Mouse (Mus musculus): ENCODE measurements at regions not wholly inside any gene's neighbourhood (a gene's known extent, or its start where the extent isn't known, plus 50 kb on each side); places are given as distances from the start of the nearest gene placed in this dataset.

DNA sequence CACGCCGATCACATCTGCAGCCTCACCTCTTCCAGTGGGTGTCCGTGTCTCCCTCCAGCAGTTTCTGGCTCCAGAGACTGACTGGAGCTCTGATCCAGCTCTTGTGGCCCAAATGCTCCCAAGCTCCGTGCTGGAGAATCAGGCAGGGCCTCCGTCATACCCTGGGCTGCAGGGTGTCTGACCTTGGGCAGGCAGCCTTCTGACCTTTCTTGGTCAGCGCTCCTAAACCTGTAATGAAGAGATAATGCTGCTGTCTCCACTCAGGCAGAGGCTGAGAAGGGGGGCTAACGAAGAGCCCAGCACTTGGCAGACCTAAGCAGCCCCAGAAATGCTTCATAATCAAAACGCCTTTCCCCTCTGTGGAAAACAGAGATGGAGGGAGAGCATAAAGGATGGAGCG lies 89.9 kb upstream of the Mef2a start:
- no peak for DNase-seq (ENCODE audit: low spot score in 2 of 2)

DNA sequence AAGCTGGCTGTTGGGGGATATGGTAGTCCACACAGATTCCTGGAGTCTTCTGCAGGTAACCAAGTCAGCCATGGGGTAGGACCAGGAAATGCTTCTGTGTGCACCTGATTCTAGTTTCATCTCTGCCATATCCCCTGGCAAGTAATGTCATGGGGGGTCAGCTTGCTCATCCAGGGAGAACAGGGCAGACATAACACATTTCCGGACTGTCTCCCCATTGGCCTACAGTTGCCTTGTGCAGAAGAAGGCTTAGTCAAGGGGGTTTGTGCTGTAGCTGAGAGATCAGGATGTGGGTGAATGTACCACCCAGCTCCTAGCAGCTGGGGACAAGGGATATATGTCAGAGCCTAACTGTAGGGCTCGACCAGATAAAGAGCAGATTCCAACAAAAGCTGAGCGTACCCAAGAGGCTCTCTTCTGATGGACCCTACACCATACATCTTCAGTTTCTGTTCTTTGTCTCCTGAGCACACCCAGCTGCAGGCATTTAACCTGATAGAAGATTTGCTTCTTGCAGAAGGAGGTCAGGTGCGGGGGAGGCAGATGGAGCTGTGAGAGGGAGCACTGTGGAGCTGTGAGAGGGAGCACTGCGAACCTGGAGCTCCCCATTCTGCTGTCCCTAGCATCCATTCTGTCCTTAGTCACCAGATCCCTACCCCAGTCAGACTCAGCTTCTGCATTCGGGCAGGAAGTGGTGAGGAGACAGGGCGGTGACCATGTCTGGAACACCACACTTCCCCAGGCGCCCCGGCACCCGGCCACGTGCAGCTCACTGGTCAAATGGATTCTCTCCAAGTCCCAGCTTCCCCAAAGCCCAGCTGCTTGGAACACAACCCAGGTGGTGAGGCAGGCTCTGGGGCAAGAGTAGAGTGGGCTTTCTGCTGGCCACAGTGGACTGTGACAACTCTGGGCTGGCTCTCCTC lies 88.9 kb upstream of the Mef2a start:
- DNase-seq (ENCODE audit: low spot score in 2 of 2): peak; percentile 62 to 77

DNA sequence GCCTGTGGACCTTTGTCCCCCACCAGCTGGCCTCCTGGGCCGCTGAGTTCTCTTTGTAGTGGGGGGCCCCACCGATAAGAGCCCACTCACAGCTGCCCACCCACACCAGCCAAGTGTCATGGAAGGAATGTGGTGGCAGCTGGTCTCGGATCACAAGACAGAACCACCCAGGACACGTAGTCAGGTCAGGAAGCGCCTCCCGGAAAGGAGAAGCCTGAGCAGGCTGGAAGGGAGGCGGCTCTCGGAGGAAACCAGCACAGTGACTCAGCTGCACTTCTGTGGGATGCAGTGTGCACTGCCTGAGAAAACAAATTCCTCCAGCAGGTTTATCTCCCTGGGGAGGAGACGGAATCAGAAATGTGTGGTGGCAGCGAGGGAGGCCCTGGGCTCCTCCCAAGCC lies 87.2 kb upstream of the Mef2a start:
- peak in 1 of 2 experiments; percentile 26 for DNase-seq (ENCODE audit: low spot score in 2 of 2)

DNA sequence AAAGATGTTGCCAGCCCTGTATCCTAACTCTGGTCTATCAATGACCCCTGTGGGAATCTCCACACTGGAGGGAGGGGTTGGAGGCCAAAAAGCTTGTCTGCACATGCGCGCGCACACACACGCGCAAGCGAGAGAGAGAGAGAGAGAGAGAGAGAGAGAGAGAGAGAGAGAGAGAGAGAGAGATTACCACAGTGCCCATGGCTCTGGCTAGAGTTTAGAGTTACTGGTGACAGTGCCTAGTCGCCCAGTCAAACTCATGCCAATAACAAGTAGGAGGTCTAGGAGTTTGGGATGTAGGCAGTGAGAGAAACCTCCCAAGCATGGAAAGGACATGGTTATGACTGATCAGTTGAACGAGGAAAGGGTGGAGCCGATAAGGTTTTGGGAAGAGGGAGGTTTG lies 86.6 kb upstream of the Mef2a start:
- DNase-seq (ENCODE audit: low spot score in 2 of 2): no peak

DNA sequence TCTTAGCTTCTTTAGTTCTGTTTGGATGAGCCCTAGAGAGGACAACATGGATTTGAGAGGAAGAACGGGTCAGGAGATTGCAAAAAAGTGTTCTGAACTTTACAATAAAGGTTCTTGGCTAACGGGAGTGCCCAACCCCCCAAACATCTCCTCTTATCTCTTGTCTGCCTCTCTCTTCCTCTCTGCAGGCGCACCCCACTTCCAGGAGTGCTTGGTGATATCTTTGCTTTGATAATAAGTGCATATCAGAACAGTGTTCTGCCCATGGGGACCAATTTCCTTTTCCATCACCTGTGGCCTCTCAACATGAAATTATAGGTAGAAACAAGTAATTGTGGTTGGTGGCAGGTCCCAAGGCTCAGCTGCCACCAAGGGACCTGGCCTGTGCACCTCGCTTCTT lies 86.0 kb upstream of the Mef2a start:
- no peak for DNase-seq (ENCODE audit: low spot score in 2 of 2)

DNA sequence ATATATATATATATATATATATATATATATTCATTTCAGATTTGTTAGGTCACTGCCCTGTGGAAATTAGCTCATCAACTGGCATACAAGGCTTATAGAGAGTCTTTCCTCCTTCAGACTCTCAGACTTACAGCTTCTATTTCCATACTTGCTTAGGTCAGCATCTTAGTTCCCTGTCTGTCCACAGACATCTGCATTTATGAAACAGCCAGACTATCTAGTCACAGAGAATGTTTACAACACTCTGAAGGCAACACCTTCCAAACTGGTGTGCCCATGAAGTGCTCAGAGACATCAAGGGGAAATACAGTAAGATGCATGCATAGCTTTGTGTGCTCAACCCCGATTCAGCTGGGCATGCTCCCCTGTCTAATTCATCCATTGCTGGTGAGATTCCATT lies 85.2 kb upstream of the Mef2a start:
- DNase-seq (ENCODE audit: low spot score in 2 of 2): no peak

DNA sequence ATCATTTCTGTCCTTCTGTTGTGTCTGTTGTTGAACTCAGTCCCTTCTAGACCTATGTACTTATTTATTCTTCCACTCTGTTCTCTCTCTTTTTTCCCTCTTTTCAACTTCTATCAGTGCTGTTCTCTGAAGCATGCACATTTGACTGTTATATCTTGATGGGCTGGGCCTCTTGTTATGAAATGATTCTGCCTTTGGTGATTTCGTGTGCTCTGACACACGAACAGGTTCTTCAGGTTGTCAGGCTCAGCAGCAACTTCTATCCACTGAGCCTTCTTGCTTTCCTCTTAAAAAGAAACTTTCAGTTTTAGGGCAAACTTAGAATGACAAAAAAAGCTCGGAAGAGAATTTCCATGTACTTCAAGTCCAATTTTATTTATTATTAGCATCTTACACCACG lies 83.4 kb upstream of the Mef2a start:
- no peak for DNase-seq (ENCODE audit: low spot score in 2 of 2)

DNA sequence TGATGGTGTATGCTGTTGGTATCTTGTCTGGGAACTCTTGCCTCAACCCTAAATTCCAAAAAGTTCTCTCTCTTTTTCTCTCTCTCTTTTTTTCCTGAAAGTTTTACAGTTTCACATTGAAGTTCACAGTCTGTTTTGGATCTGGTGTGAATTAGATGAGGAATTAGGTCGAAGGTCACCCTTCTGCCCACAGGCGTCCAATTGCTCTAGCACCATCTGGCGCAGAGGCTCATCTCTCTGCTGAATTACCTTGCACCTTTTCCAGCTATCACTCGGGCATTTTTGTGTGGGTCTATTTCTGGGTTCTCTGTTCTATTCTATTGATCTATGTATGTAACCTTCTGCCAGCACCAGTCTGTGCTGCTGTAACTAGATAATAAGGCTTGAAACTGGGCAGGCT lies 81.8 kb upstream of the Mef2a start:
- DNase-seq (ENCODE audit: low spot score in 2 of 2): no peak

DNA sequence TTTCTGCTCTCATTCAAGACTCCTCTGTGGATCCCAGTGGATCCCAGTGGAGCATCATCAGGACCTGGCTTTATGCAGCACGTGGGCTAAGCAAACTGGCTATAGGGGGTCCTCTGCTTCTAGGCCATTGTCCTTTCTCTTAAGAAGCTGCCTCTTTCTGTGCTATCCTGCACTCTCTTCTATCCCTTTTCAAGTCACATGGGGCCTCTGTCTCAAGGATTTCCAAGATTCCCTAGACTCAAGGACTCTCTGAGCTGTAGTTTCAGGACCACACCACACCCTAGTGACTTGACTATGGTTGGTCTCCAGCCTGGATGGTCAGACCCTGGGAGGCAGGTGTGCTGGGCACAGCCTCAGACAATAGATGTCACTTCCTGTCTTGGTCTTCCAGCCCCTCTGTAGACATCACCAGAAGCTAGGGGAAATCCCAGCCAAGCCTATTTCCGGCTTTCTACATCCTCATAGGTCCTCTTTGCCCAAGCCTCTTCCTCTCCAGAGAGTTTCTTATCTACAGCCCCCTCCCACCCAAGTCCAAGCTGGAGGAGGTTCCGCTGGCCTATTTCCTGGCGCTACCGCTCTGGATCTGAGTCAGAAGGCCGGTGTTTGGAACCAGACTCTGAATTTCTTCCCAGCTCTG lies 78.6 kb upstream of the Mef2a start:
- DNase-seq (ENCODE audit: low spot score in 2 of 2): no peak

DNA sequence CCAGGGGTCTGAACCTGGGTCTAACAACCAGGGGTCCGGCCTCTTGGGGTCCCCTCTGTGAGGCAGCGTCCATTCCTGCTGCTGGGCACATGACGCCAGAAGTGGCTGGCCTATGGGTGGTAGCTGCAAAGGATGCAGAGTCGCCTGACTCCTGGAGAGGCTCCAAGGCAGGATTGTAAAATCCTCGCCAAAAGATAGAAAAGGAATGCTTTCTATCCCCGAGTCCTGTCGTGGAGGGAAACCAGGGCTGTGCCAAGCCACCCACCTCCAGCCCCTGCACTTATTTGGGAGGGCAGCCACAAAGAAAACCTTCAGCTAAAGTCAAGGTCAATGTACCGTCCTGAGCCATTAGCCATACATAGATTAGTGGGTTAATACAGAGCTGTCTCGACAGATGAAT lies 73.9 kb upstream of the Mef2a start:
- no peak for DNase-seq (ENCODE audit: low spot score in 2 of 2)

DNA sequence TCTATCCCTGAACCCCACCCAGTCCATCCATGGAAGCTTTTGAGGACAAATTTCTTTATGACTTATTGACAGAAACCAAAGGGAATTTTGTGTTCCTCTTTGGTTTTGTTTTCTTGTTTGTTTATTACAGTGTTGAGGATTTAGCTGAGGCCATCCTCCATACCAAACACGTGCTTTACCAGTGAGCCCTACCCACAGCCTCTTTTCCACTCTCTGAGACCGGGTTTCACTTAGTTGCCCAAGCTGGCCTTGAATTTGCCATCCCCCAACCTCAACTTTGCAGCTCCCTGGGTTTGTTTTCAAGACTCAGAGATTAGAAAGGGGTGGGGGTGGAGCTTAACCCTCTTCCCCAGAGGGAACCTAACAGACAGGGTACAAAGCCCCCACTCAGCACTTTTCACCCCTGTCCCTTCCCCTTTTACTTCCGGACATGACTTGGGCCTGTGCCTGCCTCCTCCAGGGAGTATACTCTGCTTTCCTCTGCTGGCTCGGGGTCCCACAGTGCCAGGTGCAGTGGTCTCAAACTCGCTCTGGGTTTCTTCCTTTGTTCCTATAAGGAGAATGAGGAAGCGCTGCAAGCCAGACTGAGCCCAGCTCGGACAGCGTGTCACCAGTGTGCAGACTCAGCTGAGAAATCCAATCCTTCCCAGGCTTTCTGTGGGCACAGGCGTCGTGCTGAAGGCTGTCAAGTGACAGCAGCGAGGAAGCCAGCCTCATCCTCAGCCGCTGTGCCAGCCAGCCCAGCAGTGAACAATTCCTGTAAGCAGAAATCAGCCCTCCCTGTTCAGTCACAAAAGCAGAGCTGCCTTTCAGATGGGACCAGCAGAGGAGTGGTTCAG lies 72.8 kb upstream of the Mef2a start:
- peak; percentile 30 to 65 for DNase-seq (ENCODE audit: low spot score in 2 of 2)

DNA sequence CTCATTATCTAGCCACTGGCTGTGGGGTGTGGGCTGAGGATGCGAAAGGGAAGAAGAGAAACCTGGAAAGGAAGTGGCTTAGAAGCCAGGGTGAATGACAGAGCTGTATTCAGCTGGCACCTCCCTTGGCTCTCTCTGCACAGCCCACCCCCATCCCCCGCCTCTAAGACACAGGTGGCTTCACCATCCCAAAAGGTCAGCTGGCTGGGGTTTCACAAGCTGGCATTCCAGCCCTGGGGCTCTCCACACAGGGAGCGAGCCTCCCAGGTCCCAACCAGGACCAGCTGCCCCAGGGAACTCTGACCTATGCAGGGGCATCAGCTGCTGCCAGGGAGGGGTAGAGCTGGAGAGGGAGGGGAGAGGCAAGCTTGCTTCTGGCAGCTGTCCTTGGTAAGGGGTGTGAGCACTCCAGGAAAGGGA lies 71.9 kb upstream of the Mef2a start:
- no peak for DNase-seq (ENCODE audit: low spot score in 2 of 2)

DNA sequence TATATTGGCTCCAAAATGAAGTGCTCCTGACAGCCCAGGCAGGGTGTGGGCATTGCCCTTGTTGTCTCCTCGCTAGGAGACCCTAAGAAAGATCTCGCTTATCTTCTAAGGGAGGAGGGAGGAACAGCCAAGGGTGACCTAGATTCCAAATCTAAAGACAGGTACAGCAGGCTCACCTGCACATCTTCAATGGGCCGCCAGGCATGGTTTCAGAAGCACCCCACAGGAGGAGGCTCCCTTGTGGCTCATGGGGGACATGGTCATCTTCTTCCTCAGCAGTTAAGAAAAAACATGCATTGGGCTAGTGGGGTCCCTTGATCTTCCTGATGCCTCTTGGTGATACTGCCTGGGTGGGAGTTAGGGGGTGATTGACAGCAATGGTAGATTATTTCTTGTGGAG lies 71.0 kb upstream of the Mef2a start:
- DNase-seq (ENCODE audit: low spot score in 2 of 2): no peak

DNA sequence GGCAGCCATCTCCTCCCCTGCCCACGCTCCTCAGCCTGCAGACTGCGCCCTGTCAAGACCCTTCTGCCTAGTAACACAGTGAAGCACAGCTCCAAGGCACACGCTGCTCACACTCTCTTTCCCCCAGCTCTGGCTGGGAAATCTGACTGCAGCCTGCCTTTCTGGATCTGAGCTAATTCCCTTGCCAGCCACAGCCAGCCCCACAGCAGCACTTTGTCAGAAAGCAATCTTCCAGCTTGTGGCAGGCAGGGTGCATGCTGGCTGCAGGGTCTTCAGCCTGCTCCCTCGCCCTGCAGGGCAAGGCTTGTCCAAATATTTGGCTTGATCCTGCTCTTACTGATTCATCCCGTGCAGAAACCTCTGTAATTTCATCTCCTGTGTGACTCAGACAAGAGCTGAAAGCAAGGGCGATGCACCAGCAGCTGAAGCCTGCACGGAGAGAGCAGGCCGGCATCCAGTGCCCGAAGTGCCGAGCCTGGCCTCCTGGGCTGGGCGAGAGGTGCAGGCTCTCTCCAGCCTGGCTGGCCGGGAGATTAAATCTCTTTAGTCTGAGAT lies 70.4 kb upstream of the Mef2a start:
- DNase-seq (ENCODE audit: low spot score in 2 of 2): peak in 1 of 2 experiments; percentile 51

DNA sequence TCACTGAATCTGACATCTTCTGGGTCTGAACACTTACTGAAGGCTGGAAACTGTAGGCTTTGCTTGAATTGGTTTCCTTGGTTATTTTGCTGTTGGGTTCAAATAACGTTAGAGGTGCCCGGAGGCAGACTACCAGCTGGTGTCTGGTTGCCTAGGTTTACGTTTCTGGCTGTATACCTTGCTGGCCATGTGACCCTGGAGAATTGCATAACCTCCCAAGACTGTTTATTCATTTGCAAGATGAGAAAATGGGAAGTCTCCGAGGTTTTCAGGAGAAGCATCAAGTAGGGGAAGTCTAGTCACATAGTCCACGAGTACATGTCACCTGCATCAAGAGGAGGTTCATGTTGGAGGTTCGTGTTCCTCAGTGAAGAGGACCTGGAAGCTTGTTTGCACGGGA lies 69.6 kb upstream of the Mef2a start:
- no peak for DNase-seq (ENCODE audit: low spot score in 2 of 2)

DNA sequence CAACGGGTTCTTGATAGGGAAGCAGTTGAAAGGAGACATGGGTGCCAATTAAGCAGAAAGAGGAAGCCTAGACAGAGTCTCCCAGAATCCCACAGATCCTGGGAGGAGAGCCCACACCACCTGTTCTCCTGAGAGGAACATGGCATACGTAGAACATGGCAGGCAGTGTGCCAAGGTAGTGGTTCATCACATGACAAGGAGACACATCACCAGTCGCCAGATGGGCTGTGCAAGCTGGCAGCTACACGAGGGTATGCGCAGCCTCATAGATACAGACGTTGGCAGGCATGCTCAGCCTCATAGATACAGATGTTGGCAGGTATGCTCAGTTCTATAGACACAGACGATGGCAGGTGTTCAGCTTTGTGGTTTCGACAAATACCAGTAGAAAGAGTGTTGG lies 68.1 kb upstream of the Mef2a start:
- peak; percentile 38 to 67 for DNase-seq (ENCODE audit: low spot score in 2 of 2)

DNA sequence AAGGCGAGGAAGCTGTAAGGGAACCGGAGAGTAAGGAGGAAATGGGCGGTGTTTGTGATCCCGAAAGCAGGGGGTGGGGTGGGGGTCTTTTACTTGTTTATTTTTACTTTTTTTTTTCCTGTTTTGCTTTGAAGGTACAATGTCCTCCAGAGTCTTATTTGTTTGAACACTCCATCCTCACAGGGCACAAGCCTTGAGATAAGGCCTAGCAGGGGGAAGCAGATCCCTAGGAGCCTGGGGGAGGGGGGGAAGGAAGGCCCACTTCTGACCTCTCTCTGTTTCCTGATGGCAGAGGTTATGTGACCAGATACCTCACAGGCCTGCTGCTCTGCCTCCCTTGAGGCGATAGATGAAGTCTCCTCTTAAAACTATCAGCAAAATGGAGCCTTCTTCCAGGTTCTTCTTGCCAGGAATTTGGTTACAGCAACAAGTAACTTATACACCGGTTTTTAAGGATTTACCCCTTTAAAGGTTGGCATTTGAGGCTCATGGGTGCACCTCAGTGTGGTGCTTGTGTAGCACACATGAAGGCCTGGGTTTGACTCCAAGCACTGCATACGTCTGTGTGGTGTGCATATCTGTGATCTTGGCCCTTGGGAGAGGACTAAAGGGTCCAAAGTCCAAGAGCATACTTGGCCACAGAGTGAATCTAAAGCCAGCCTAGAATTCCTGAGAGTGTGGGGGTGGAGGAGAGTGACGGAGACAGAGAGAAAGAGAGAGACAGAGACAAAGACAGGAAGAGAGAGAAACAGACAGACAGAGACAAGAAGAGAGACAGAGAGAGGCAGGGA lies 64.8 kb upstream of the Mef2a start:
- no peak for DNase-seq (ENCODE audit: low spot score in 2 of 2)

DNA sequence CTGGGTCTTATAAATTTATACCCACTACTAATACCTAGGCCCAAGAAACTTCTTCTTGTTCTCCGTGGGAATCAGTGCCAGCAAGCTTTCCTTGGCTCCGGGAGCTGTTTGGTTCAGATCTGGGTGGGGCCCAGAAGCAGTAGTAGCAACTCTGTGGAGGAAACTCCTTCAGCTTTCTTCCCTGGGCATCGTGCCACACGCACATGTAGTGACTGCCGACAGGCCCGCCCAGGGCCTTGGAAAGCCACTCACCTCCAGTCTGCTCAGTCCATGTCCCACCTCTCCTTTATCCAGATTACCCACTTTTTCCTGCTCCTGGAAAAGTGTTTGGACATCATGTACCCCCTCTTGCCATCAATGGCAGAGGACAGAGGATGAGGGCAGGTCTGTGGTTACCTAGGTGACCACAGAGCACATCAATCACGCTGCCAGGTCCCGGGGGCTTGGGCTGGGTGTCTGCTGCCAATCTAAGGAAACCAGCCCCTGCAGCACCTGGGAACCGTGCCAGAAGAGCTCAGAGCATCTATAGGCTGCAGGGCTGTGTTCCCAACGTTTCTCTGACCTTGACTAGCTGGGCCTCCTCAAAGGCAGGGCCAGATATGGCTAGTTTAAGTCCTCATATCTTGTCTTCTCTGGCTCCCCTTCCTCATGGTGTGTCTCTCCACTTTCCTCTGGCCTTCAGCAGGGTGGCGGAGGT lies 63.1 kb upstream of the Mef2a start:
- no peak for DNase-seq (ENCODE audit: low spot score in 2 of 2)

DNA sequence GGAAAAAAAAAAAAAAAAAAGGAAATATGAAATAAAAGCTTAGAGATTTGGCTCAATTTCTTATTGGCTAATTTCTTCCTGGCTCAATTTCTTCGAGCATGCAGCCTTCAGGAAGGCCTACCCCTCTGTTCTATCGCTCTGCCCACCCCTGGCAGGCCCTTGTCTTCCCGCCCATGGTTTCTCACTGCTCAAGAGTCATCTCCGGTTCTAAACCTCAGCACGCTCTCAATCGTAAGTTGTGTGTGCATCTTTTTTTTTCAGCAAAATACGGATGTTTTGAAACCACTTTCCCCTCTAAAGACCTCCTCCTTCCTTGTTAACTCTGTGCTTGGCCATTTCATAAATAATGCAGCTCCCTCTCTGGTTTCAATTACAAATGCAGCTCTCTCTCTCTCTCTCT lies 58.3 kb upstream of the Mef2a start:
- DNase-seq (ENCODE audit: low spot score in 2 of 2): no peak

DNA sequence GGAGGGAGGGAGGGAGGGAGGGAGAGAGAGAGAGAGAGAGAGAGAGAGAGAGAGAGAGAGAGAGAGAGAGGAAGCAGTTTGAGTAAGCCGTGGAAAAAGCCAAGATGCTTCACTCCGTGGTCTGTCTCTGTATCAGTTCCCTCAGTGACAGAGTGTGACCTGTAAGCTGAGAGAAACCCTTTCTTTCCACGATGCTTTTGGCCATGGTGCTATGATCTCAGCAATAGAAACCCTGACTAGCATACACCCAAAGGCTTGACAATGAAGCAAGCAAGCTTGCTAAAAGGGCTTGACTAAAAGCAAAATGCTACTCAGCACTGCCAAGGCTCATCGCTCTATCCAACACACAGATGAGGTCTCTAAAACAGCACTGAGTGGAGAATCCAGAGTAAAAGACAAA lies 57.4 kb upstream of the Mef2a start:
- no peak for DNase-seq (ENCODE audit: low spot score in 2 of 2)

All from frontal cortex, postnatal 10 days (tissue).